Mouse (Mus musculus) liver, embryonic 14.5 days (tissue): Measurements from ENCODE around the gene Hcn4.

Experiments used
- CTCF ChIP-seq: IDR thresholded peaks from 2 replicates; pipeline ENCODE4 v1.5.1; 2016; ENCODE audit warnings: antibody characterized with exemption, low read depth, control low read depth
- EP300 ChIP-seq: IDR thresholded peaks from 2 replicates; pipeline ENCODE4 v1.6.1; 2016; ENCODE audit warnings: antibody characterized with exemption, low read depth

GRCm38 (mm10) chr9:58829627-58830026 lies 6.4 kb downstream of the Hcn4 start:
- TF ChIP-seq CTCF (no peak), EP300 (no peak)
